Mouse (Mus musculus): Measurements from ENCODE around the gene Jazf1.

DNA sequence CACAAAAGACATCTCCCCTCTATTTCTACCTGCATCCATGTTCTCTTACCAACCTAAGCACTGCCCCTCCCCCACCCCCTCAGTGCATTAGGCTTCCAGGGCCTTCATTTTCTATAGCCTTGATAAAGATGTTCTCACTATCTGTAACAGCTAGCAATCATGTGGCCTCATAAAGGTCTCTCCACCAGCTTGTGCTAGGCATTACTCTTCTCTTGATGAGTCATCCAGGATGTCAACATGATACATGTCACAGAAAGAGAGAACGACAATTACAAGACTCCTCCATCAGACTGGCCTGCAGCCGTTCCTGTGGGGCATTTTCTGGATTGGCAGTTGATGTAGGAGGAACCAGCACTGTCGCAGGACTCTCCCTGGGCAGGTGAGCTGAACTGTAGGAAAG lies 30.3 kb downstream of the Jazf1 start:
- TF ChIP-seq CTCF (IDR thresholded peaks at IDR 0.05; ENCODE audit: low read depth) (no peak), EP300 (IDR thresholded peaks at IDR 0.05; ENCODE audit: low read depth) (no peak)

Measured in liver, postnatal 0 days (tissue).